8 mouse cellular contexts compared by ENCODE assay signal in the genomic region with DNA sequence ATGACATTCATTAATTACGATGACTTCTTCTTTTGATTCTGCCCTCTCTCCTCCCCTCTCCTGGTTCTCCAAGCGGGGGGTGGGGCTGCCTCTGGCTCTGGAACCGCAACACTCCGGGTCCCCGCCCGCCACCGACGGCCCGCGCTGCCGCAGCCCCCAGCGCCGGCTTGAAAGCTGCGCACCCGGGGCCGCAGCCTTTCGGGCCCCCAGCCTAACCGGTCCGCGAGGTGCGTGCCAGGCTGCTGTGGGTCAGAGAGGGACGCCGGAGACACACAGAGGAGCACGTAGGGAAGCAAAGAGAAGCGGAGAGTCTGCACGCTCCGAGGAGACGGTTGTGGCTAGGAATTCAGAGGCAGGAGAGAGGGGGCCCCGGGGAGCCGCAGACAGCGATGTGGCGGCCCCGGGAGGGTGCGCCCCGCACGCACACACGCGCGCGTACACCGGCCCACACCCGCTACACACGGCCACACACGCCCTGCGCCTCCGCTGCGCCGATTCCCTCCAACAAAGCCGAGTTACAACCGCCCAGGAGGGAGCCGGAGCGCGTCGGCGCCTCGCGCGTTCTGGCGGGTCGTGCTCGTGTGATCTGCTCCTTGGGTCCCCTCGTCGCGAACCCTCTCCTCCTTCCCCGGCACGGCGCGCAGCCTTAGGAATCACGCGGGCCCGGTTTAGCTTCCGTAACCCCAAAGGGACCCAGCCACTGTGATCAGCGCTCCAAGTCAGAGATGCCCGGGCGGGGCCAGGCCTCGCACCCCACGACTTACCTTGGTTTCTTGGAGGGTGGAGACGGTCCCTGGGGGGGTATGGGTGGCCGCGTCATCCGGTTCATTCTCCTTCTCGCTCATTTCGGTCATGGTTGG. TPM values are rescaled to one million over a fixed set of nuclear protein-coding genes. Genes with fewer than 3 reads are reported as not detected.
A peak's percentile ranks its signal among the peaks of the same experiment; 100 is the strongest.
DNase-seq lines count a peak whose midpoint lies in the region; ATAC-seq and TF ChIP-seq lines count a peak whose summit lies in the region.

No protein-coding gene starts in this region.

- H3K4me1 ChIP-seq in heart, adult 2 months (ENCODE audit: control insufficient read depth, insufficient read depth, low read length): no peaks in the 10 kb centered on the region
- peaks cover 6% of the 10 kb centered on the region for H3K4me1 ChIP-seq in cortical plate, adult 2 months (ENCODE audit: control insufficient read depth, insufficient read depth, low read length)
- peaks cover 11% of the 10 kb centered on the region for H3K4me1 ChIP-seq in midbrain, embryonic 14.5 days (ENCODE audit: control insufficient read depth, insufficient read depth, low read length)
- H3K4me1 ChIP-seq in stomach, postnatal 0 days (replicated peaks; ENCODE audit: control insufficient read depth, insufficient read depth): 0 out of 2 replicates have a peak, but pooled peaks cover 2% of the 10 kb centered on the region

- H3K79me2 ChIP-seq in heart, adult 2 months (replicated peaks; ENCODE audit: control insufficient read depth, insufficient read depth, low read length): no peaks in the 10 kb centered on the region

- H3K36me3 ChIP-seq in heart, adult 2 months (ENCODE audit: control insufficient read depth, insufficient read depth, low read length): no peaks in the 10 kb centered on the region
- no peaks in the 10 kb centered on the region for H3K36me3 ChIP-seq in midbrain, embryonic 14.5 days (ENCODE audit: control insufficient read depth, insufficient read depth, low read length)
- no peaks in the 10 kb centered on the region for H3K36me3 ChIP-seq in stomach, postnatal 0 days (ENCODE audit: control insufficient read depth, insufficient read depth, low read length)

- peaks cover 10% of the 10 kb centered on the region for H3K27me3 ChIP-seq in heart, adult 2 months (ENCODE audit: control insufficient read depth, insufficient read depth, low read length)
- peaks cover 35% of the 10 kb centered on the region for H3K27me3 ChIP-seq in midbrain, embryonic 14.5 days (ENCODE audit: control insufficient read depth, insufficient read depth, low read length)
- H3K27me3 ChIP-seq in stomach, postnatal 0 days (ENCODE audit: control insufficient read depth, insufficient read depth, low read length): no peaks in the 10 kb centered on the region; the same call in none of the 2 replicates

- no peak for TF ChIP-seq EP300 in heart, adult 2 months (IDR thresholded peaks at IDR 0.05; ENCODE audit: insufficient read depth, low read depth, low read length)
- TF ChIP-seq EP300 in stomach, postnatal 0 days (optimal IDR thresholded peaks at IDR 0.05): no peak

- DNase-seq in heart, adult 2 months: peak in 1 of 2 experiments; percentile 54
- DNase-seq in heart, postnatal 14 days: no peak
- DNase-seq in B cell, adult 2 months: peak; percentile 87 to 91
- peak; percentile 73 for DNase-seq in midbrain, embryonic 14.5 days
- peak; percentile 42 for DNase-seq in stomach, postnatal 0 days (ENCODE audit: low spot score)
- DNase-seq in gastrocnemius, adult 18-20 months (ENCODE audit: low spot score): no peak

- peak overlapping the region; percentile 58 for H3K4me2 ChIP-seq in midbrain, embryonic 14.5 days (ENCODE audit: low read length)
- peak overlapping the region; percentile 71 for H3K4me2 ChIP-seq in stomach, postnatal 0 days (replicated peaks; ENCODE audit: low read depth)

- H3K9ac ChIP-seq in heart, adult 2 months (ENCODE audit: low read depth, low read length): peak overlapping the region; percentile 34
- peak overlapping the region; percentile 50 for H3K9ac ChIP-seq in midbrain, embryonic 14.5 days (replicated peaks; ENCODE audit: low read length)
- H3K9ac ChIP-seq in stomach, postnatal 0 days (ENCODE audit: low read length): peak overlapping the region; percentile 41

- H3K9me3 ChIP-seq in midbrain, embryonic 14.5 days (ENCODE audit: control insufficient read depth, low read length): no peaks in the 10 kb centered on the region
- H3K9me3 ChIP-seq in stomach, postnatal 0 days (ENCODE audit: control insufficient read depth, low read length): no peaks in the 10 kb centered on the region

- H3K27ac ChIP-seq in heart, adult 2 months: no peak overlapping the region
- H3K27ac ChIP-seq in cortical plate, adult 2 months (ENCODE audit: insufficient read depth, low read length): no peak overlapping the region
- H3K27ac ChIP-seq in midbrain, embryonic 14.5 days (replicated peaks; ENCODE audit: low read depth, low read length): peak overlapping the region; percentile 57
- no peak overlapping the region for H3K27ac ChIP-seq in stomach, postnatal 0 days (replicated peaks)

- H3K4me3 ChIP-seq in heart, adult 2 months: peak overlapping the region; percentile 49
- peak overlapping the region; percentile 41 for H3K4me3 ChIP-seq in cortical plate, adult 2 months (ENCODE audit: insufficient read depth, low read length)
- peak overlapping the region; percentile 47 for H3K4me3 ChIP-seq in midbrain, embryonic 14.5 days (replicated peaks; ENCODE audit: low read depth, low read length)
- H3K4me3 ChIP-seq in stomach, postnatal 0 days (ENCODE audit: low read depth, low read length): peak overlapping the region; percentile 40

- no peak for TF ChIP-seq POLR2A in heart, adult 2 months (IDR thresholded peaks at IDR 0.05; ENCODE audit: insufficient read depth, low read depth, low read length)
- no peak for TF ChIP-seq POLR2A in cortical plate, adult 2 months (IDR thresholded peaks at IDR 0.05; ENCODE audit: extremely low read depth, insufficient read depth, low read length)

- WGBS in heart, adult 2 months: under 1% methylated on average over 83 of the region's 83 CpGs
- WGBS in midbrain, embryonic 14.5 days: under 1% methylated on average over 83 of the region's 83 CpGs
- WGBS in stomach, postnatal 0 days: under 1% methylated on average over 80 of the region's 83 CpGs

- peak; percentile 41 for ATAC-seq in inflammation-experienced regulatory T-cells, adult 6 months
- peak; percentile 37 for ATAC-seq in midbrain, embryonic 14.5 days (ENCODE audit: low FRiP score, low TSS enrichment)
- ATAC-seq in stomach, postnatal 0 days (ENCODE audit: low FRiP score, low TSS enrichment): peak; percentile 21; the same call in 1 of the 2 replicates

- intact Hi-C loops in heart, adult 2 months (cut with DNase I): no loop called here
- intact Hi-C loops in heart, postnatal 14 days (cut with DNase I): no loop called here

- TF ChIP-seq CTCF in heart, adult 2 months (IDR thresholded peaks at IDR 0.05): no peak
- no peak for TF ChIP-seq CTCF in cortical plate, adult 2 months (IDR thresholded peaks at IDR 0.05; ENCODE audit: extremely low read depth, insufficient read depth, low read length)
- no peak for TF ChIP-seq CTCF in stomach, postnatal 0 days (IDR thresholded peaks at IDR 0.05; ENCODE audit: low read depth)

RNA-seq across cellular contexts. Expression of a gene that starts 0.9 kb away (rescaled TPM):
- total RNA-seq in heart, adult 2 months (2021): under 1 TPM; 0.10 to 0.20 TPM
- 0.09 and 0.35 TPM in 2 replicates for polyA plus RNA-seq in heart, adult 2 months (2012; rRNA removed)
- total RNA-seq in heart, postnatal 14 days (2021): under 1 TPM; 0.27 to 0.43 TPM
- 49.7 and 51.6 TPM in 2 replicates for polyA plus RNA-seq in cortical plate, adult 2 months (2012; rRNA removed)
- under 1 TPM in 1 of 3 experiments, not detected in 2; 0.23 TPM for polyA plus RNA-seq in inflammation-experienced regulatory T-cells, adult 6 months (2017; shearing (Covaris generic))
- 2.9 and 4.1 TPM in 2 replicates for polyA plus RNA-seq in midbrain, embryonic 14.5 days (2014; fragmentation: Nextera tagmentation; extraction: Ambion mirVana)
- 0.05 and 0.08 TPM in 2 replicates for polyA plus RNA-seq in stomach, postnatal 0 days (2015; fragmentation: Nextera tagmentation; extraction: Ambion mirVana)
- under 1 TPM; 0.14 to 0.16 TPM for total RNA-seq in gastrocnemius, adult 18-20 months (2021)

RNA-seq across cellular contexts. Expression of a gene that starts 25.8 kb away (rescaled TPM):
- 100 to 1,000 TPM; 505 to 604 TPM for total RNA-seq in heart, adult 2 months (2021)
- 348 and 422 TPM in 2 replicates for polyA plus RNA-seq in heart, adult 2 months (2012; rRNA removed)
- total RNA-seq in heart, postnatal 14 days (2021): 100 to 1,000 TPM; 538 to 580 TPM
- 880 and 901 TPM in 2 replicates for polyA plus RNA-seq in cortical plate, adult 2 months (2012; rRNA removed)
- 1,000 to 10,000 TPM; 2,465 to 4,071 (median 3,234) TPM for polyA plus RNA-seq in inflammation-experienced regulatory T-cells, adult 6 months (2017; shearing (Covaris generic))
- polyA plus RNA-seq in midbrain, embryonic 14.5 days (2014; fragmentation: Nextera tagmentation; extraction: Ambion mirVana): 685 and 710 TPM in 2 replicates
- polyA plus RNA-seq in stomach, postnatal 0 days (2015; fragmentation: Nextera tagmentation; extraction: Ambion mirVana): 863 and 874 TPM in 2 replicates
- 100 to 1,000 TPM; 457 to 462 TPM for total RNA-seq in gastrocnemius, adult 18-20 months (2021)

RNA-seq across cellular contexts. Expression of a gene that starts 29.5 kb away (rescaled TPM):
- total RNA-seq in heart, adult 2 months (2021): 1 to 10 TPM; 5.9 to 6.1 TPM
- polyA plus RNA-seq in heart, adult 2 months (2012; rRNA removed): 10.0 and 10.5 TPM in 2 replicates
- 1 to 10 TPM; 5.5 to 6.9 TPM for total RNA-seq in heart, postnatal 14 days (2021)
- polyA plus RNA-seq in cortical plate, adult 2 months (2012; rRNA removed): 114 and 117 TPM in 2 replicates
- polyA plus RNA-seq in inflammation-experienced regulatory T-cells, adult 6 months (2017; shearing (Covaris generic)): 1 to 10 TPM; 1.5 to 2.7 (median 2.4) TPM
- polyA plus RNA-seq in midbrain, embryonic 14.5 days (2014; fragmentation: Nextera tagmentation; extraction: Ambion mirVana): 40.6 and 61.2 TPM in 2 replicates
- 4.2 and 4.9 TPM in 2 replicates for polyA plus RNA-seq in stomach, postnatal 0 days (2015; fragmentation: Nextera tagmentation; extraction: Ambion mirVana)
- 100 to 1,000 TPM; 167 to 198 TPM for total RNA-seq in gastrocnemius, adult 18-20 months (2021)

RNA-seq across cellular contexts. Expression of a gene that starts 56.4 kb away (rescaled TPM):
- under 1 TPM; 0.66 to 0.70 TPM for total RNA-seq in heart, adult 2 months (2021)
- 2.4 and 2.8 TPM in 2 replicates for polyA plus RNA-seq in heart, adult 2 months (2012; rRNA removed)
- 1 to 10 TPM; 1.6 to 6.2 TPM for total RNA-seq in heart, postnatal 14 days (2021)
- polyA plus RNA-seq in cortical plate, adult 2 months (2012; rRNA removed): 2.2 and 2.6 TPM in 2 replicates
- 10 to 100 TPM; 43.8 to 60.5 (median 53.2) TPM for polyA plus RNA-seq in inflammation-experienced regulatory T-cells, adult 6 months (2017; shearing (Covaris generic))
- 7.1 and 12.1 TPM in 2 replicates for polyA plus RNA-seq in midbrain, embryonic 14.5 days (2014; fragmentation: Nextera tagmentation; extraction: Ambion mirVana)
- polyA plus RNA-seq in stomach, postnatal 0 days (2015; fragmentation: Nextera tagmentation; extraction: Ambion mirVana): 7.5 and 9.8 TPM in 2 replicates
- under 1 TPM in 1 of 2 experiments, not detected in 1; 0.26 TPM for total RNA-seq in gastrocnemius, adult 18-20 months (2021)

Comparison
In these comparisons a context has a peak if more than half of its experiments do, and no peak if none do; other contexts are left out.
1. DNase-seq: peak in B cell, adult 2 months (2 of 2), midbrain, embryonic 14.5 days (single experiment) and stomach, postnatal 0 days (single experiment); none in heart, postnatal 14 days (0 of 2) and gastrocnemius, adult 18-20 months (single experiment).
2. Peak in every context shown above with its lines, with median percentiles within 50 percentile points of each other: H3K4me3 ChIP-seq, H3K9ac ChIP-seq and ATAC-seq.